Mouse (Mus musculus) intestine, postnatal 0 days (tissue): ENCODE measurements around the gene Wdr5. TPM values are rescaled to one million over a fixed set of nuclear protein-coding genes. Genes with fewer than 3 reads are reported as not detected.
A peak's percentile ranks its signal among the peaks of the same experiment; 100 is the strongest.

ENCODE experiments used
- ATAC-seq: fragments of 200-750 bp; cut with Nextera tagmentation; 2 replicates; pipeline ENCODE4 v1.8.0; 2017; ENCODE audit warnings: mild to moderate bottlenecking, moderate TSS enrichment, moderate library complexity
- H3K27ac ChIP-seq: fragments of 300-500 bp; sonication (generic); 2 replicates; pipeline ENCODE4 v1.5.1; 2014; ENCODE audit warnings: mild to moderate bottlenecking, low read depth, low read length, moderate library complexity
- H3K27me3 ChIP-seq: fragments of 300-500 bp; sonication (generic); replicated peaks from 2 replicates; pipeline ENCODE4 v1.6.1; 2014; ENCODE audit warnings: low read length, mixed read lengths; ENCODE audit not compliant: control insufficient read depth, insufficient read depth
- H3K36me3 ChIP-seq: fragments of 300-500 bp; sonication (generic); 2 replicates; pipeline ENCODE4 v1.6.1; 2014; ENCODE audit warnings: mild to moderate bottlenecking, moderate library complexity; ENCODE audit not compliant: control insufficient read depth, insufficient read depth
- H3K4me1 ChIP-seq: fragments of 300-500 bp; sonication (generic); replicated peaks from 2 replicates; pipeline ENCODE4 v1.6.1; 2014; ENCODE audit warnings: antibody characterized with exemption, low read length, mixed read lengths; ENCODE audit not compliant: control insufficient read depth, insufficient read depth
- H3K4me2 ChIP-seq: fragments of 300-500 bp; sonication (generic); replicated peaks from 2 replicates; pipeline ENCODE4 v1.6.1; 2014; ENCODE audit warnings: low read depth, mild to moderate bottlenecking, moderate library complexity
- H3K4me3 ChIP-seq: fragments of 300-500 bp; sonication (generic); 2 replicates; pipeline ENCODE4 v1.5.1; 2014; ENCODE audit warnings: low read depth, low read length
- H3K9ac ChIP-seq: fragments of 300-500 bp; sonication (generic); 2 replicates; pipeline ENCODE4 v1.6.1; 2014; ENCODE audit warnings: mild to moderate bottlenecking, low read depth, low read length
- H3K9me3 ChIP-seq: fragments of 300-500 bp; sonication (generic); 2 replicates; pipeline ENCODE4 v1.6.1; 2016; ENCODE audit warnings: mixed run types; ENCODE audit not compliant: control insufficient read depth
- CTCF ChIP-seq: sonication (generic); IDR thresholded peaks from 2 replicates; pipeline ENCODE4 v1.5.1; 2016; ENCODE audit warnings: low read depth, mild to moderate bottlenecking, control low read depth, antibody characterized with exemption, moderate library complexity
- WGBS: fragments of 180-500 bp; shearing (Covaris S2); extraction: QIAGEN DNeasy Blood & Tissue Kit; methylation state at CpG from one replicate; pipeline ENCODE4 v1.1.7; 2014; 5-methylcytosine and 5-hydroxymethylcytosine counted together
- polyA plus RNA-seq: library from polyadenylated mRNA; unstranded; fragments of >200 nt; fragmentation: Nextera tagmentation; extraction: Ambion mirVana; gene quantifications from 2 replicates; pipeline ENCODE4 v1.2.1, GENCODE M21; 2015

Wdr5 gene
- polyA plus RNA-seq: 15.6 and 16.2 TPM in 2 replicates

GRCm38 (mm10) chr2:27514639-27515328, at the start of gene Wdr5:
Gene Wdr5 (plus strand): TSS chr2:27515157.
- H3K27ac ChIP-seq: peak within 1 kb of the TSS; percentile 82
- peak; percentile 80 for TF ChIP-seq CTCF
- WGBS: under 1% methylated on average over 57 of the region's 57 CpGs
- ATAC-seq: peak; percentile 84
- peak within 1 kb of the TSS; percentile 95 for H3K4me2 ChIP-seq
- H3K9ac ChIP-seq: peak within 1 kb of the TSS; percentile 86
- H3K9me3 ChIP-seq: no peaks in the 10 kb centered on the region
- H3K4me3 ChIP-seq: peak within 1 kb of the TSS; percentile 80
- H3K36me3 ChIP-seq: peaks cover 12% of the 10 kb centered on the region
- H3K27me3 ChIP-seq: no peaks in the 10 kb centered on the region
- no peaks in the 10 kb centered on the region; the same call in 1 of the 2 replicates for H3K4me1 ChIP-seq

GRCm38 (mm10) chr2:27469292-27469990, 45.5 kb upstream of the Wdr5 start:
- 40% methylated on average over 4 of the region's 4 CpGs for WGBS
- Histone ChIP-seq H3K9ac (peak overlapping the region; percentile 22; the same call in 1 of the 2 replicates), H3K4me3 (no peak overlapping the region), H3K4me1 (peaks cover 17% of the 10 kb centered on the region), H3K9me3 (no peaks in the 10 kb centered on the region), H3K36me3 (peaks cover 21% of the 10 kb centered on the region; the same call in 1 of the 2 replicates), H3K27ac (peak overlapping the region; percentile 68), H3K4me2 (peak overlapping the region; percentile 1), H3K27me3 (no peaks in the 10 kb centered on the region)
- 0 out of 2 replicates have a peak, but pooled peaks have one; percentile 5 for TF ChIP-seq CTCF
- peak; percentile 36 for ATAC-seq

- H3K9me3 ChIP-seq: no peaks in the 10 kb centered on the region
- no peak overlapping the region for H3K4me3 ChIP-seq
- H3K9ac ChIP-seq: no peak overlapping the region
- no peak for TF ChIP-seq CTCF
- H3K4me1 ChIP-seq: peaks cover 17% of the 10 kb centered on the region
- peaks cover 21% of the 10 kb centered on the region; the same call in 1 of the 2 replicates for H3K36me3 ChIP-seq
- no peak for ATAC-seq
- H3K27me3 ChIP-seq: no peaks in the 10 kb centered on the region
- WGBS: 39% methylated on average over 3 of the region's 3 CpGs
- H3K4me2 ChIP-seq: peak overlapping the region; percentile 1; the same call in 1 of the 2 replicates
- H3K27ac ChIP-seq: peak overlapping the region; percentile 68
Observed at GRCm38 (mm10) chr2:27469991-27470355, 45.0 kb upstream of the Wdr5 start.

GRCm38 (mm10) chr2:27470535-27470934, 44.4 kb upstream of the Wdr5 start:
- 82% methylated on average over 2 of the region's 2 CpGs for WGBS
- Histone ChIP-seq H3K27ac (peak overlapping the region; percentile 68; the same call in 1 of the 2 replicates), H3K36me3 (peaks cover 20% of the 10 kb centered on the region; the same call in 1 of the 2 replicates), H3K27me3 (no peaks in the 10 kb centered on the region), H3K9me3 (no peaks in the 10 kb centered on the region), H3K9ac (no peak overlapping the region), H3K4me1 (peaks cover 17% of the 10 kb centered on the region), H3K4me3 (no peak overlapping the region), H3K4me2 (no peak overlapping the region)
- ATAC-seq: no peak
- no peak for TF ChIP-seq CTCF

- peaks cover 17% of the 10 kb centered on the region for H3K4me1 ChIP-seq
- H3K27ac ChIP-seq: peak overlapping the region; percentile 68; the same call in 1 of the 2 replicates
- TF ChIP-seq CTCF: no peak
- no peak for ATAC-seq
- no peaks in the 10 kb centered on the region for H3K9me3 ChIP-seq
- H3K4me3 ChIP-seq: no peak overlapping the region
- H3K36me3 ChIP-seq: peaks cover 14% of the 10 kb centered on the region; the same call in 1 of the 2 replicates
- H3K9ac ChIP-seq: no peak overlapping the region
- no peaks in the 10 kb centered on the region for H3K27me3 ChIP-seq
- H3K4me2 ChIP-seq: peak overlapping the region; percentile 6; the same call in 1 of the 2 replicates
Observed at GRCm38 (mm10) chr2:27471170-27471584, 43.8 kb upstream of the Wdr5 start.

GRCm38 (mm10) chr2:27473061-27473765, 41.7 kb upstream of the Wdr5 start:
- Histone ChIP-seq H3K4me3 (peak overlapping the region; percentile 95), H3K36me3 (no peaks in the 10 kb centered on the region; the same call in 1 of the 2 replicates), H3K27me3 (no peaks in the 10 kb centered on the region), H3K27ac (peak overlapping the region; percentile 28; the same call in 1 of the 2 replicates), H3K4me1 (peaks cover 17% of the 10 kb centered on the region), H3K9me3 (no peaks in the 10 kb centered on the region), H3K4me2 (peak overlapping the region; percentile 87), H3K9ac (peak overlapping the region; percentile 13; the same call in 1 of the 2 replicates)
- ATAC-seq: no peak
- TF ChIP-seq CTCF: no peak
- WGBS: 37% methylated on average over 7 of the region's 7 CpGs
